Mouse (Mus musculus): ENCODE results near the gene Anapc5.

The Anapc5 gene

DNA sequence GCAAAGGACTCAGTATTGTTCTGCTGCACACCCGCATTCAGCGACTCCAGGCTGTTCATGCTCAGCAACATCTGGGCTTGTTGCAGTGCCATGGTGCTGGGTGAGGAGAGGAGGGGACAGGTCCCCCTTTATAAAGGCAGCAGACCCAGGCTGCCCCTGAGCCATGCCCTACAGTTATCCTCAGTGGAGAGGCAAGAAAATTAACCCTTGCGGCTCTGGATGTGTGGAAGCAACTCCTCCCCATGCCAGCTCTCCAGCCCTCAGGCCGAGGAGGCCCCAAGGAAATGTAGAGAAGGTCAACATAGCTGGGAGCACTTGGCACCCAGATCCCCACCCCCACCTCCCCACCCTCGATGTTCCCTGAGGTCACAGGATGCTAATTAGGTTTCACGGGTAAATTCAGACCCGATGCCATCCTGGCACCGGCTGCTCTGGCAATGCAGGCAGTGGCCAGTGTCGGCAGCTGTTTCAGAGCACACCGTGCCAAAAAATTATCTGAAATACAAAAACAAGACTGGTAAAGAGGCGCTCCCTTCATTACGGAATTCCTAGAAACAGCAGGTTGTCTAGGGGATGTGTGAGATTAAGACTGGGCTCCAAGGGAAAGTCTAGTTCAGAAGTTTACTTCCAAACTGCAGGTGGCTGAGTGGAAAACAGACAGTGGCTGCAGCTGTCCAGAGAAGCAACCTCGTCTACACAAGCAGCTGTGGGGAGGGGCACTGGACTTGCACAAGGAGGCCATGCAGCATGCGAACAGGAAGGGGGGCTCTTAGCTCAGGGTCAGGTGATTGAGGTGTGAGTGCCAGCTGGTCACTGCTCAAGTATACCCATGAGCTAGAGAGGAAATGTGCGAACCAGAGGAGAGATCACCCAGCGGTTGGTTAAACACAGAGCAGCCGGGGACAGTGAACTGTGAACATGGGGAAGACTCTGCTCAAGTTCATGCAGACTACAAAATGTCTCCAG lies 21.5 kb downstream of the Anapc5 start:
- DNase-seq: no peak

DNA sequence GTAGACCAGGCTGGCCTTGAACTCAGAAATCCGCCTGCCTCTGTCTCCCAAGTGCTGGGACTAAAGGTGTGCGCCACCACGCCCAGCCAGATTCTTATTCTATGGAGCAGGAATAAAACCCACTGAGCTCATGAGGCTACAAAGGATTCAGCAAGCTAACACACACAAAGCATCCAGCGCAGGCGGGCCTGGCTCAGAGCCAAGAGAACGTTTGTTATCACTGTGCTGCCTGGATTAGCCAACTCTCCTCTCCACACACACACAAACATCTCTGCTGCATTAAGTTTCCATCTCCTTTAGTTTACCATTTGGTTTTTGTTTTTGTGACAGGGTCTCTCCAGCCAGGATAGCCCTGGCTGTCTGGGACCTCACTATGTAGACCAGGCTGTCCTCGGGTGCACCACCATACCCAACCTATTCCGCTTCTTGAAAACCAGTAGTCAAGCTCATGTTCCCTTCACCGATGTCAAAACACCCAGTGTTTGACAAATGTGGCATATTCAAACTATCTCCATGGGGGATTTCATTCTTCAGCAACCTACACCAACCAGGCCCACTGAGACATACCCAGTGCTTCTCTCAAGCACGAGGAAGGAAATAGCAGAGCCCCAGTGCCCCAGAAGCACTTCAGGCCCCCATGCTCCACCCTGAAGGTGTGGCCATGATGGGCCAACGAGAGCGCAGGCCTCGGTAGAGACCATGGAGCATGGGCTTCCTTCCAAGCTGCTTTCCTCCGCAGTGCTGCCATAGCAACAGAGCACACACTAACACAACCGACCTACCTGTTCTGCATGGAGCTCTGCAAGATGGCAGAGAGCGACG lies 22.4 kb downstream of the Anapc5 start:
- DNase-seq: peak; percentile 71

DNA sequence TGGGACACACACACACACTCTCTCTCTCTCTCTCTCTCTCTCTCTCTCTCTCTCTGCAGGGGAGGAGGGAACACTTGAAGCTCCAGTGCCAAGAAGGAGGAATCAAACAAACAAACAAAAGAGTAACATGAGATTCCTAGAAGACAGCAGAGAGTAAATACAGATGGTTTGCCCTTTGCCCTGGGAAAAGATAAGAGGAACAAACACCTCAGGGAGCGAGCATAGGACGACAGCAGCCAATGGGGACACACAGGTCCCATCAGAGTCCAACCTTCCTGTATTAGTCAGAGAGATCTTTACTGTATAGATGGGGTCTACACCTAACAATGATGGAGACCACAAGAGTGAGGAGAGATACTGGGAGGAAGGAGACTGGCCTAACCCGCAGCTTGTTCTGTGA lies 23.3 kb downstream of the Anapc5 start:
- no peak for DNase-seq

DNA sequence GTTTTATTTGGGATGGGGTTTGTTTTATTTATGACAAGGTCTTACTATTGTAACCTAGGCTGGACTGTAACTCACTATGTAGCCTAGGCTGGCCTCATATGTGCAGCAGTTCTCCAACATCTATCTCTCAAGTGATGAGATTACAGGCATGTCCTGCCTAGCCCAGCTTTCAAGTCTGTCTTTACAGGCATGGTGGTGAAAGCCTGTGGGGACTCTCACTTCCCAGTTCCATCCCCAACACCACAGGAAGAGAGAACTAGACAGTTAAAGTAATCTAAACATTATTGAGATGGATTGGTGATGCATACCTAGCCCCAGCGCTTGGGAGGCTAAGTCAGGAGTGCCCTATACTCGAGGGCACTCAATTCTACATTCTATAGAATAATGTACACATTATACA lies 32.4 kb downstream of the Anapc5 start:
- DNase-seq: no peak

DNA sequence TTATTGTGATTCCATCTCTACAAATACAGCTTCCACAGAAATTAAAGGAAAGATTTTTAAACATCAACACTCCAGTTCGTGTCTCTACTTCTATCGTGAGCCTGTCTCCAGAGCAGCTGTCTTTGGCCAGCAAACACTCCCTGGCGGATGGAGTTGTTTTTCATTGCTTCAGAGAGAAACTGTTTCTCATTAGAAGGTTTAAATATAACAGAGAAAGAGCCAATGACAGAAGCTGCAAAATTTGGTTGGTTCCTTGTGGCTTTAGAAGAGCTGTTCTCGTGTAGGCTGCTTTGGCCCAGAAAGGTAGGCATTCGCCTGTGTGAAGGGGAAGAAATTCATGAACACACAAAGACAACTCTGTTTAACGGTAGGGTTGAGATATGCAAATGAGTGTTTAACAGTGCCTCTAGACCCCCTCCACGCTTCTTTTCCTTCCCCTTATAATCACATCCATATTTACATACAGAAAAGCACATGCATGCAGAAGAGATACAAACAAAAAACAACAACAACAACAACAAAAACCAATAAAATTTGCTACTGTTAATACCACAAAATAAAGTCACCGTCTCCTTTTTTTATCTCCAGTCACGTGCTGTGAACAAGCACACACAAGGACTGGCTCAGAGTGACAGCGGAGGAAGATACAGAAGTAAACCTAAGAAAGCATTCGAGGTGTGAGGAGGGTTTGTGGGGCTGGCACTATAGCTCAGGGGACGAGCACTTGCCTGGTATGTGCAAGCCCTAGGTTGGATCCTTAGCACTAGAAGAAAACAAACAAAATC lies 34.9 kb downstream of the Anapc5 start:
- DNase-seq: no peak

DNA sequence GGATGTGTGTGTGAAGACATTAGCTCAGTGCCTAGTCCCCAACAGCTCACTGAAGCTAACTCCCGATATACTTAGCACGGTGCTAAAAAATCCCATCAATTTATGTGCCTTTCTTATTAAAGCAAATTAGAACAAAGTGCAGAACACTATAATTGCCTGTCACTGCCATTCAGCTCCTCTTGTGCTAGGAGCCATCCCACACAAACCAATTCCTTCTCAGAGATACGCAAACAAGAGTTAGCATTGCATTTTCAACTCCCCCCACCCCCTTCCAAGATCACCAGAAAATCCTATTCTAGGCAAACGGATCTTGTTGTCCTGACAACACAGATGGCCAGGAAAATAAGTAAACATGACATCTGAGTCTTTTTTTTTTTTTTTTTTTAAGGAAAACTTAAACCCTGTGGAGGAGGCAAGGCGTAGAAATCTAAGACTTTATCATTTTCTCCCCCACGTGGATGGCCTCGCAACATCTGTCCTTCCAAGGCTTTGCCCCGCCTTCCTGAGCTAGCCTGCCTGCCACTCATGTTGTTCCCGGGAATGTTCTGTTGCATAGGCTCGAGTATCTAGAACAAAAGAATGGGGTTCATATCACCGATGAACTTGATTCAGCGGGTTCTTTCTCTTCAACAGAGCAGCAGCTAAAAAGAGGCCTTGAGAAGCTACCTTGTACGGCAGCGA lies 37.3 kb downstream of the Anapc5 start:
- DNase-seq: no peak

DNA sequence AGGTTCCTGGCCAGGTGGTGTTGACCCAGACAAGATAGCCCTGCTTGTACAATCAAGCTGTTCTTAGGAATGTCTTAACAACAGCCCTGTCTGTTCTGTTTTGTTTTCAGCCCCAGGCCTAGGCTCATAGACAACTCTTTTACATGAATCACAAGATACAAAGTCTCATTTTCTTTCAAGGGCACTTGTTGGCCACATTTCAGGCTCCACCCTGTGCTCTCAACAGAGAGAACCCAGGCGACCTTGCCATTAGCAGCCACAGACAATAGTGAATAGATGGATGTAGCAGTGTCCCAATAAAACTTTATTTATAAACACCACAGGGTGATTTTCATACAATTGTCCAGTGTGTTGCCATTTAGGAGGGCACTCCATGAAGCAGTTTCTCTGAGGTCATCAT lies 39.1 kb downstream of the Anapc5 start:
- no peak for DNase-seq

DNA sequence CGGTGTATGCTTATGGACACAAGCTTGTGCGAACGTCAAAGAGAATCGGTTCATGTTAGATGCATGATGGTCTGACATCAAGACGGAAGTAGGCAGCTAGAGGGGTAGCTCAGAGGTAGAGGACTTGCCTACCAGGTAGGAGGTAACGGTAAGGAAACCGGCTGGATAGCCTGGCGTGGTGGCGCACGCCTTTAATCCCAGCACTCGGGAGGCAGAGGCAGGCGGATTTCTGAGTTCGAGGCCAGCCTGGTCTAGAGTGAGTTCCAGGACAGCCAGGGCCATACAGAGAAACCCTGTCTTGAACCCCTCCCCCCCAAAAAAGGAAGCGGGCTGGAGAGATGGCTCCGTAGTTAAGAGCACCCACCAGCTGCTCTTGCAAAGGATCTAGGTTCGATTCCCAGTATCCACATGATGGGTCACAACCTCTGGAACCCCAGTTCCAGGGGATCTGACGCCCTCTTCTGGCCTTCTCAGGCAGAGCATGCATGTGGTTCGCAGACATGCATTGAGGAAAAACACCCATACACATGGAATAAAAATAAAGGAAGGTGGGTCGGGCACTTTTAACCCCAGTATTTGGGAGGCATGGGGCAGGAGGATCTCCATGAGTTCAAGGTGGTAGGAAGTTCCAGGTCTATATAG lies 40.2 kb downstream of the Anapc5 start:
- no peak for DNase-seq

DNA sequence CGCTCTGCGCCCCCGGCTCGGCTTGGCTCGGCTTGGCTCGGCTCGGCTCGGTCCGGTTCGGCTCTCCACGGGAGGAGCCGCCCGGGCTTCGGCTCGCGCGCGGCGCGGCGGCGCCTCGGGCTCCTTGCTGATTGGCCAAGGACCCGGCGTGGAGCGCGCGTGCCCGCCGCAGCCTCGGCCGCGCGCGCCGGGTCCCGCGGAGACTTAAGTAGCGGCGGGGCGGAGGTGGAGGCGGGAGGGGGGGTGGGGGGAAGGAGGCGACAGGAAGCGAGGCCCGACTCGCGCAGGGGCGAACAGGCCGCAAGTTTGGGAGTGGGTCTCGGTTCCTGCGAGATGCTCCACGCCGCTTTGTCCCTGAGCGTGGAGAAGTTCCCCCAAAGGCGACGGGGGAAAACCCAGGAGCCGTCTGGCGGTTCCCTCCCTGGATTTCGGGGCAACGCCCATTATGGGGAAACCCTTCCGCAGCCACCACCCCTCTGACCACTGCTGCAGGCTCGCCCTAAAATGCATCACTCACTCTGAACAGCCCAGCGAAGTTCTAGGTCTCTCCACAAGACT lies 41.8 kb downstream of the Anapc5 start, which contains the start of gene Camkk2:
Gene Camkk2 (minus strand): TSS at position 133 of the 558 bp plus-strand sequence.
- DNase-seq: peak; percentile 80

DNA sequence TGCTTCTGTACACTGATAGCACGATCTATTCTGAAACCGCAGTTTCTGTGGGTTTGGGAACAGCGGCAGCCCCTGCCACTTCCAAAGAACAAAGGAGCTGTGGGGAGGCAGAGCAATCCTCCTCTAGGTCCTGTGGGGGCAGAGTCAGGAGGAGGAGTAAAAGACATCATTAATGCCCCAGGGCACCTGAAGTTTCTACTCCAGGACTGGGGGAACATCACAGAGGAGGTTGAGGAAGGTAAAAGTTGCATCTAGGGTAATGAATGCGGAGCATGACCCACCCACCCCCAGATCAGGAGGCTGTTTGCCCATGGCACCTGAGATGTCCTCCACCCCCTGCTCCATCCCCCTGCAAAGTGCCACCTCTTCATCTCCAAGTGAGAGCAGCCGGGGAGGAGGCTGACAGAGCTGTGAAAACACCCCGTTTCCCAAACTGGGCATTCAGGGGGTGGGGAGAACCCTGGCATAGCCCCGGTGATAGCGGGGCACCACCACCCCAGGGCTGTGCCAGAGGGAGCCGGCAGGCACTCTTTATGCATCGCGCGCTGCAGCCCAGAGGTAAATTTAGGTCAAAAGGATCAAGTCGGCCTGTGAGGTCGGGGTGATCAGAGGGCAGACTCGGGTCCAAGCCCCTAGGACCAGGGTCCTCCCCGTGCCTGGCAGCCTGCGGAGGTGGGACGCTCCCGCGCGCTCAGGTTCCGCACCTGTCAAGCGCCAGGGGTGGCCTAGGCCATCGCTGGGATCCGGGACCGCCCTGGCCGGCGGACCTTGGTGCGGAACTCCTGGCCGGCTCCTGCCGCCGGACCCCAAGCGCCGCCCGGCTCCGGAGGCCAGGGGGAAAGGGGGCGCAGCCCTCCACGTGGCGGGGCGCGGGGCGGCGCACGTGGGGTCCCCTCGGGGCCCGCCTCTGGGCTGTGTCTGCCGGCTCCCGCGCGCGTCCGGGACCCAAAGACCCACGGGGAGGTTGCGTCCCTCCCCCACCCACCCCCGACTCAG lies 42.6 kb downstream of the Anapc5 start:
- DNase-seq: peak; percentile 42

DNA sequence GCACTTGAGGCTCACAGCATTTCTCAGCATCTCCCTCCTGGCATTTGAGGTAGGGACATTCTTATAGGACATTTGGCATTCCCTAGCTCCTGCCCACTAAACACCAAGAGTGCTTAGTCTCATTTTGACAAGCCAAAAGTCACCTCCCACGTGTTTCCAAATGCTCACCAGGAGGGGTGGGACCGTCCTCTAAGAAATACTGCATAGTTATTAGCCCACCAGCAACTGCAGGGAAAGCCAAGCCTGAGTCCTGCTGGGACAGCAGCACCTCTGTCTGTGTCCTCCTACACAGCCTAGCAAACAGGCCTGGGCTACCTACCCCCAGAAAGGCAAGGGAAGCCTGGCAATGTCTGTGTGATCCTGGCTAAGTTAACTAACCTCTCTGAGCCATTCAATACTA lies 43.8 kb downstream of the Anapc5 start:
- no peak for DNase-seq

DNA sequence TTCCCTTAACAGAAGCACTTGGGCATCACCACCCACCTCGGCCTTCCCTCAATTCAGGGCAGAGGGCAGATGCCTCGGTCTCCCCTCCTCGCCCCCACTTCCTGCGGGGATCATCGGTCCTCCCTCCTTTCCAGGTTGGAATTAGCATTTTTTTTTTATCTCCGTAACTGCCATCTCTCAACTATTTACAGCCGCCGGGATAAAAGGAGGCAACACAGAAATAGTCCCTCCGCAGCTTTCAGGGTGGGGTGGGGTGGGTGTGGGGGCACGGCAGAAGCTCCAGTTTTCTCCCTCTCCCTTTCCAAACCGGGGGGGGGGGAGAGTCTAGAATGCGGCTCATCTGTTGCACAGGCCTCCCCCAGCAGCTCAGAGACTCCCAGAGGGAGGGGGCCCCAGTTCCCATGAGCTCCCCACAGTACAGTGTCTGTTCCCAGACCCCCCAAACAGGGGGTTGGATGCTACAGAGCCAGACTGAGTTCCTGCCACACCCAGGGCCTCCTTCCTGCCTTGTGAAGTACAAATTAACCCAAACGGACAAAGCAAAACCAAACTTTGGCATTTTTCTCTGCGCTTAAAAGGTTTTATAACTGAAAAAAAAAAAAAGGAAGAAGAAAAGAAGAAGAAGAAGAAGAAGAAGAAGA lies 45.4 kb downstream of the Anapc5 start:
- no peak for DNase-seq

DNA sequence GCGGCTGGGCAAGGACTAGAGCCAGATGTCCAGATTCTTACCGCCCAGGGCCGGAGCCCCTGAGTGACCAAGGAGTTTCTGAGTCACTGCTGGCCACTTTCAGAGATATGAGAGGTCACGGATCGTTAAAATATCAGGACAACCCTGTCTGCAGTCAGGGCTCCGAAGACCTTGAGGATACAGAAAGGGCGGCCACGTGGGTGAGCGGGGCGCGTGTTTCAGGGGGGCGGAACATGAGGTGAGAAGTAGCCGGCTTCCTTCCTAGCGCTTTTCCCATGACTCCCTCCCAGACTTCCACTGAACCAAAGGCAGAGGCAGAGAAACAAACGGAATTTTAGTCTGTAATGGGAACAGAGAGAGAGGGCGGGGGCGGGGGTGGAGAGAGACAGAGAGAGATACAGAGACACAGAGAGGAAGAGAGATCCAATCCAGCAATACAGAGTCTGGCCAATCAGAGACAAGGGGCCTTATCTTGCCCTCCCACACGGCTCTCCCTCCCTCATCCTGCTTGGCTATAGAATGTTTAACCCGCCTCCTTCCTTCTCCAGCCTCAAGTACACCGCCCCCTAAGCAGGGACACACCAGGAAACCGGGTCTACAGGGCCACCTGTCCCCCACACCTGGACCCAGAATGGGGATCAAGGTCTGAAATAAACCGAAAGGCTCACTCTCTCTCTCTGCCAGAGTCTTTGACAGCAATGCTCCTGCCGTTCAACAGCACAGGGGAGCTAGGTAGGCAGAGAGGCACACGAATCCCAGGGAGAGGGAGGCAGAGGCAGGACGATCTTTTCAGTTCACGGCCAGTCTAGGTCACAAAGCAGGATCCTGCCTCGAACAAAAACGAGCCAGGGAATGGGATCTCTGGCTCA lies 46.2 kb downstream of the Anapc5 start:
- DNase-seq: peak; percentile 80

DNA sequence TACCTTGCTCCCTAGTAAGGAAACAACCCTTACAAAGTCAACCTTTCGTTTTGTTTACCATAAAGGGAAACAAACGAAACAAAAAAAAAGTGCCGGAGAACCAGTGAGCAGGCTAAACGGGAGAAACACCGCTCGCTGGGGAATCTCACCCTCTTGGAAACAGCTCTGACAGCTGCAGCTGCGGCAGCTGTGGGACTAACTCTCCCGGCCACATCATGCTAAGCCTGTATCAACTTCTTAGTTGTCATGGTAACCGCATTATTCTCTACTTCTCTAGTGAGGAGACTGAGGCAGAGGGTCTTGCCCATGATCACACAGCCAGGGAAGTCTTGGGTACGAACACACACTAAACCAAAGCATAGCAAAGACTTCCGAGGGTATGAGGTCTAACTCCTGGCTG lies 47.4 kb downstream of the Anapc5 start:
- no peak for DNase-seq

DNA sequence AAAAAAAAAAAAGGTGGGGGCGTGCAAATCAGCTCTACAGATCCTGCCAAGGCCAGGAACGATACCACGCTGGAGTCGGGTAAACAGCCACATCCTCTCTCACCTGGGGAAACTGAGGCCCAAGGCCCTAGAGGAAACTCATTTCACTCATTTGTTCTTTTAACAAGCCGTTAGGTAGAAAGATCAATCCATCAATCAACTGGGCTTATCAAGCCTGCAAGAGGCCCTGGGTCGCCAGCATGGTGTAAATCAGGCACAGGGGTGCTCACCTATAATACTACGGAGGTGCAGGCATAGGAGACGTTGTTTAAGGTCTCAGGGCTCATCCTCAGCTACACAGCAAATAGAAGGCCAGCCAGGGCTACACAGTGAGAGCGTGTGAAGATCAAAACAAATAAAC lies 49.7 kb downstream of the Anapc5 start:
- DNase-seq: no peak

DNA sequence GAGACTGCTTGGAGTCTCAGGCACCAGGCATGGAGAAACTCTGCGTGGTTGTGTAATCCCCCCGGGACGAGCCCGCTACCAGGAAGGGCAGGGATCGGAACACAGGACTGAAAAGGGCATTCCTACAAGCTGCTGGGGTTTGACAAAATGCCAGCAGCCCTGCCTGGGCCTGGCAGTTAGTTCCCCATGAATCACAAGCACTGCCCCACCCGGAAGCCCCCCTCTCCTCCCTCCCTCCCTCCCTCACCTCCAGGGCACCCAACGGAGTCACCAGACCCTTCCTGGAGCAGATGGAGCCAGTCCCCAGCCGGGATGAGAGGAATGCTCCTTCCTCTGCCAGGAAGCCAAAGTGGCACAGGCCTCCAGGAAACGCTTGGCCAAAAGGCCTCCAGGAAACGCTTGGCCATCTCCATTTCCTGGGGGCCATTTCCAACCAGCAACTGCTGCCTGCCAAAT lies 50.3 kb downstream of the Anapc5 start:
- DNase-seq: peak; percentile 39

DNA sequence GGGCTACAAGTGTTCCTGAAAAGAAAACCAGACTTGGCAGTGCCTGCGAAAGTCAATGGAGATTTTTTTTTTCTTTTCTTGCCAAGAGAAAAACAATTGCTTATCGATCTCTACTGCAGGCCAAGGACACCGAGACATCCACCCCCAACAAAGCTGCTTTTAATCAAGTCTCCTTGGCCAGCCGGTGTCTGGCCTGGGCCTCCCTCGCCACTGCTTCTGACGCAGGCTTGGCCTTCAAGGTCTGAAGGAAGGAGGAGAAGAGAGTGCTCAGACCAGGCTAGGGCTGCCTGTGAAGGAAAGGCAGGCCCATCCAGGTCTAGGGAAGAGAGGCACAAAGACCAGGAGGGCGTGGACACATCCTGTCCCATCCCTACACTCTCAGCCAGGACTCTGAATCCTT lies 50.8 kb downstream of the Anapc5 start:
- no peak for DNase-seq

DNA sequence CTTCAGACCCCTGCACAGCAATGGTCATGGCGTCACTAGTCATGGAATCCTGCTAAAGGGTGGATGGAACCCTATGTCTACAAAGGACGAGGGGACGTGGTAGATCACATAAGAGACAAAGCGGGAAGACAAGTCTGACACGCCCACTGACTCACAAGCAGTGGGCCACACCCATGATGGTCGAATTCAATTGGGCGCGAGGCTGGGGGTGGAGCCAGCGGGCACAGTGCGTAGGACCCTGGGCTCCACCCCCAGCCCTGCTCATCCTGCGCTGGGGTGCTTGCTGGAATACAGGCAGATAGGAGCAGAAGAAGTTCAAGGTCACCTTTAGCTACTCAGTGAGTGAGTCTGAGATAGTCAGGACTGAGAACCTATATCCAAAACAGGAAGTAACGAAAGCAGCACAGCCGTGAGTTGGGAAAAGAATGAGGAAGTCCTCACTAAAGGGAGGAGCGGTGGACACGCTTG lies 52.0 kb downstream of the Anapc5 start:
- DNase-seq: peak; percentile 69

All from liver (tissue).